Mouse (Mus musculus): ENCODE measurements at regions not wholly inside any gene's neighbourhood (a gene's known extent, or its start where the extent isn't known, plus 50 kb on each side); places are given as distances from the start of the nearest gene placed in this dataset.
"Not testable (repeated sequence)": the region's sequence is repeated elsewhere in the genome, so short reads cannot be mapped to it uniquely, and the experiment has no call there.

GRCm38 (mm10) chr12:24252071-24252874, 155.2 kb upstream of the 9030624G23Rik start:
- H3K27ac ChIP-seq (ENCODE audit: low read length); H3K36me3 ChIP-seq (ENCODE audit: control insufficient read depth, insufficient read depth, low read length); H3K9me3 ChIP-seq (replicated peaks; ENCODE audit: control insufficient read depth, low read length); ATAC-seq (ENCODE audit: insufficient read depth, low FRiP score); H3K4me1 ChIP-seq (ENCODE audit: control insufficient read depth, insufficient read depth, low read length); H3K27me3 ChIP-seq (ENCODE audit: control insufficient read depth, insufficient read depth, low read length): not testable (repeated sequence)
- Histone ChIP-seq H3K4me2 (ENCODE audit: low read depth, low read length) (peak overlapping the region; percentile 45), H3K4me3 (replicated peaks; ENCODE audit: low read length) (peak overlapping the region; percentile 50), H3K9ac (ENCODE audit: low read length) (peak overlapping the region; percentile 68)
- 1% methylated on average over 55 of the region's 77 CpGs for WGBS
